Mouse (Mus musculus): ENCODE measurements at regions not wholly inside any gene's neighbourhood (a gene's known extent, or its start where the extent isn't known, plus 50 kb on each side); places are given as distances from the start of the nearest gene placed in this dataset.

GRCm38 (mm10) chr3:148238093-148238492, 752.3 kb downstream of the Adgrl2 start:
- TF ChIP-seq CTCF (IDR thresholded peaks at IDR 0.05; ENCODE audit: low read depth, low read length) (no peak), POLR2A (IDR thresholded peaks at IDR 0.05; ENCODE audit: borderline replicate concordance, low read depth, low read length) (no peak)
